Mouse (Mus musculus): ENCODE measurements at regions not wholly inside any gene's neighbourhood (a gene's known extent, or its start where the extent isn't known, plus 50 kb on each side); places are given as distances from the start of the nearest gene placed in this dataset.
A peak's percentile ranks its signal among the peaks of the same experiment; 100 is the strongest.

DNA sequence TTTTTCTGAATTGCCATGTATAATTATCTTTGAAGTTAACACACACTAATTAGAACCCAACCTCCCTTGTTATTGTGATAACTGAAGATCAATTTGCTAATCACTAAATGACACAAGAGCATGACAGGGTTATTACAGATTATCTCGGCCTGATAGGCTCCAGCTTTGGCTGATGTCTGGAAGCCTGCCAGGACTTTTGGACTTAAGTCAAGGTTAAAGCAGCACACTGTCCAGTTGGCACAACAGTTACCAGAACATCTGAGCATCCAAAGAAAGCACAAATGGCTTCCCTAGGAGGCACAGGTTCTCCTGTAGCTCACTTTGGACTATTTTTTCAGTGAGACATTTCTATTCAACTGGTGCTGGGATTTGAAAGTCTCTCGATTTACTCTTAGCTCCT, 475.0 kb upstream of the A730009L09Rik start:
- DNase-seq (ENCODE audit: inconsistent ontology term) = peak; percentile 27

DNA sequence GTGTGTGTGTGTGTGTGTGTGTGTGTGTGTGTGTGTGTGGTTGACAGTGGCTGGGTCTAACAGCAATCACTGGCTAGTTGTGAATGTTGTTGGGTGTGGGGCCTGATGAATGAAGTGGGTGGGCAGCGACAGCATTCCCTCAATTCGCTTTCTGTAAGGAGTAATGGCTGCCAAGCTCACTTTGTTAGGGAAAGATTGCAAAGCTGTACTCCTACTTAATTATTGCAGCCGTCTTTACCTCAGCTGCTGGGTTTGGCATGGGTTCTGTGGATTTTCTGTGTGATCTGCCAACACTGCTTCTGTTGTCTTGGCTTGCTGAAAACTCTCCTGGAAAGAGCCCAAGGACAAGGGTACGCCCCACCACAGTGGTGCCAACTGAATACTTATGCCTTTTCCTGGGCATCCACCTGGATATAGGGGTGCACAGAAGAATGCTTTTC, 472.9 kb upstream of the A730009L09Rik start:
- peak; percentile 85 for DNase-seq (ENCODE audit: inconsistent ontology term)

DNA sequence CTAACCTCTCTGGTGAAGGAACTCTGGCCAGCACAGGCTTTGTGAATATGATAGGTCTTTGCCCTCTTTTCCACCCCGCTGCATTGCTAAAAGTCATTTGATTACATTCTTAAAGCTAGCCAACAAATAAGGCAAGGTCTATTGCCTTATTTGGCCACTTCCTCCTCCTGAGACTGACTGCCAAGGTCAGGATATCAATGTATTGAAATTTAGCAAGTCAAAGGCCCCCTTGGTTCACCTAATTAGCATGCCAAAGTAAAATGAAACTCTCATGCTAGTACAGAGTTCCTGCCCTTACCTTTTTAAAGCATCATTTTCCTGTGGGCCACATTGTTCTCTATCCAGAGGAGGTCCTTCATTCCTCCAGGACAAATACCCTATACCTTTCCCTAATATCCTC, 469.6 kb upstream of the A730009L09Rik start:
- DNase-seq (ENCODE audit: inconsistent ontology term) = no peak

All from Muller cell, postnatal 12 days (primary cell).